Mouse (Mus musculus) heart, embryonic 12.5 days (tissue): Measurements from ENCODE around the gene Nme8. TPM values are rescaled to one million over a fixed set of nuclear protein-coding genes. Genes with fewer than 3 reads are reported as not detected.

Source experiments
- polyA plus RNA-seq: library from polyadenylated mRNA; unstranded; fragments of >200 nt; fragmentation: Nextera tagmentation; extraction: Ambion mirVana; gene quantifications from 2 replicates; pipeline ENCODE4 v1.2.1, GENCODE M21; 2016

Gene Nme8
- polyA plus RNA-seq, 1 experiment from 2014 or later: not detected

Other genes with a start within 250 kb of the Nme8 start
- 38.0 and 41.7 TPM in 2 replicates for gene Epdr1, start 77.9 kb downstream of the Nme8 start, polyA plus RNA-seq
- gene Sfrp4, start 74.7 kb downstream of the Nme8 start, polyA plus RNA-seq: 0.29 and 0.49 TPM in 2 replicates
- 0.09 TPM in 1 of 2 replicates, not detected in the other for gene Gpr141, start 126.5 kb upstream of the Nme8 start, polyA plus RNA-seq